Mouse (Mus musculus): Measurements from ENCODE around the gene Mtx3. TPM values are rescaled to one million over a fixed set of nuclear protein-coding genes. Genes with fewer than 3 reads are reported as not detected.
A peak's percentile ranks its signal among the peaks of the same experiment; 100 is the strongest.
"Not testable (repeated sequence)": the region's sequence is repeated elsewhere in the genome, so short reads cannot be mapped to it uniquely, and the experiment has no call there.

Gene Mtx3
- 12.4 TPM for polyA plus RNA-seq (2021)

DNA sequence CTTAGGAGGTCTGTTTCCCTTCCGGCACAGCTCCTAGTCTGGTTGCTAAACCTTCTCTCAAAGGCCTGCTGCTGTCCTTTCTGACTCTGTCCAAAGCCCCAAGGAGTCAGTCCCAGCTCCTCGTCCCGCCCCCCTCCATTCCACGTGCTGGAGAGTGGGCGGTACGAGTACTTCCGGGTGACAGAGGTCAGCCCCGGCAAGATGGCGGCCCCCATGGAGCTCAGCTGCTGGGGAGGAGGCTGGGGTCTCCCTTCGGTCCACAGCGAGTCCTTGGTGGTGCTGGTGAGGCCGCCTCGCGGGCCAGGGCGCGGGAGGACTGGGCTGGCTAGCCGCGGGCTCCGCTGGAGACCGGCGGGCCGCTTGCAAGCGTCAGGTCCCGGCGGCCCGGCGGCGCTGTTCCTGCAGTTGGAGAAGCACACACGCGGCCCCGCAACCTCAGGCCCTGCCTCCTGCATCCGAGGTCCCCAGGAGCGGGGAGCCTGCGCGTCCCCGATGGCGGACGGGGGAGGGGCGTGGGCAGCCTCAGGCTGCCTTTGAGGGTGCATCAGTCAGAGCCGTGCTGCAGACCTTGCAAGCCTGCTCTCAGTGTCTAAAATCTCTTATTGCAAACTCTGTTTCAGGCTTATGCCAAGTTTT lies at the start of gene Mtx3:
Gene Mtx3 (plus strand): TSS at position 175 of the 636 bp plus-strand sequence.
- no peak for TF ChIP-seq CTCF (IDR thresholded peaks at IDR 0.05)
- peak; percentile 97 for ATAC-seq
- peaks cover 9% of the 10 kb centered on the region for H3K27me3 ChIP-seq
- POLR2A ChIA-PET = no interaction called here
- DNase-seq (ENCODE audit: low read depth, low spot score) = peak; percentile 35
- in situ Hi-C loops (cut with MboI; ENCODE audit: low pct_unique_long_range_greater_than_20kb) = no loop called here
- CTCF ChIA-PET = interaction anchor here (2.0 kb wide), 1 partner anchor 20 kb away, joined by 5 read pairs; no protein-coding TSS in a partner anchor

DNA sequence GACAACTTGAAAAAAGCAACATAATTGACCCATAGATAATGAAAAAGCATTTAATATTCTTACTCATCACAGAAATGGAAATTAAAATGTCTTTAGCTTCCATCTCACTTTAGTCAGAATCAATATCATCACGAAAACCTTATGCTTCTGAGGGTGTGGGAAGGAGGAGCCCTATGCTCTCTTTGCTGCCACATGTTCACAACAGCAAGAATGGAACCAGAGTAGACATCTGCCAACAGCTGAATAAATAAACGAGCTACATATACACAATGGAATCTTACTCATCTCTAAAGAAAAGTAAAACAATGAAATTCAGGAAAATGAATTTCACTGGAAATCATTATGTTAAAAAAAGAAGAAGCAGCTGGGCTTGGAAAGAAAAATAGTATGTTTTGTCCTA lies 45.7 kb upstream of the Mtx3 start:
- DNase-seq (ENCODE audit: low read depth, low spot score) (no peak), ATAC-seq (no peak)
- TF ChIP-seq CTCF (IDR thresholded peaks at IDR 0.05) = no peak
- in situ Hi-C loops (cut with MboI; ENCODE audit: low pct_unique_long_range_greater_than_20kb) = no loop called here
- H3K27me3 ChIP-seq = peaks cover 37% of the 10 kb centered on the region
- ChIA-PET POLR2A (no interaction called here), CTCF (interaction anchor here (0.6 to 1.7 kb wide), 2 partner anchors 12 to 44 kb away, joined by 3 read pairs; no protein-coding TSS in a partner anchor)

DNA sequence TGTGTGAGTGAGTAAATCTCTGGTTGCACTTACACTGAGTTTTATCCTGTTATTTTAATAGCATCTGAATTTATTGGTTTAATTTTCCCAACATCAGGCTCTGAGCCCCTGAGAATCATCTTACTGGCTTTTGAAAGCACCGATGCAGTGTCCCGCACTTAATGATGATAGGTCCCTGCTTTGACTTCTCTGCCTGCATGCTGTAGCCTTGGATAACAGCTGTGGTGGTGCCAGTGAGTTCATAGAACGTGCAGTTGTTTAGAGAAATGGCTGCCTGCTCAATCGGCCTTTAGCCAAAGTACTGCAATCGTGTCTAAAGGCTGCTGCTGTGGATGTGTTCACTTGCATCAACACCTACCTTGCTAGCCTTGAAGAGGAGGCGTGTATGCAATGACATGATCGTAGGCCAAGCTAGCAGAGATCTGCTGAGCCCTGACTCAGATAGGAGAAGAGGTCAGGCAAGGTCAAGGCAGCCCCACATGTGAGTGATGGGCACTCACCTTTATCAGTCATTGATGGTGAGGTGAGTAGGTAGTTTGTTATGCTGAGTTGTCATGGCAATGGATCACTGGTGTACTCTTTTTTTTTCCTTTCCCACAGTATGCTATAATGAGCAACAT lies 45.1 kb upstream of the Mtx3 start:
- H3K27me3 ChIP-seq = peaks cover 34% of the 10 kb centered on the region
- CTCF ChIA-PET = interaction anchor here (0.6 to 1.7 kb wide), 2 partner anchors 12 to 44 kb away, joined by 3 read pairs; no protein-coding TSS in a partner anchor
- POLR2A ChIA-PET = no interaction called here
- no peak for TF ChIP-seq CTCF (IDR thresholded peaks at IDR 0.05)
- in situ Hi-C loops (cut with MboI; ENCODE audit: low pct_unique_long_range_greater_than_20kb) = no loop called here
- no peak for DNase-seq (ENCODE audit: low read depth, low spot score)
- no peak for ATAC-seq

DNA sequence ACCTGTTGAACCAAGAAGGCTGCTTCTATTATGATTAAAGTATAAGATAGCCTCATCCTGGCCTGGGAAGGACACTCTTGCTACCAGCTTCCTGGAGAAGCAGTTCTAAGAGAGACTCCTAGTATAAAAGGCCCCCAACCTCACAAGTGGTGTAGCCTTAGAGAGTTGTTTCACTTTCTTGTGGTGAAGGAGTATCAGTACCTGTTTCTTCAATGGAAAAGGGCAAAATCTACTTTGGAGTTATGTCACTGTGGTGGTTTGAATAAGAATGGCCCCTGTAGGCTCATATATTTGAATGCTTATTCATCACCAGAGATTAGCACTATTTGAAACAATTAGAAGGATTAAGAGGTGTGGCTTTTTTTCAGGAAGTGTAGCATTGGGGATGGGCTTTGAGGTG lies 37.8 kb upstream of the Mtx3 start:
- DNase-seq (ENCODE audit: low read depth, low spot score) (no peak), ATAC-seq (no peak)
- no peak for TF ChIP-seq CTCF (IDR thresholded peaks at IDR 0.05)
- ChIA-PET POLR2A (no interaction called here), CTCF (no interaction called here)
- in situ Hi-C loops (cut with MboI; ENCODE audit: low pct_unique_long_range_greater_than_20kb) = no loop called here
- H3K27me3 ChIP-seq = peaks cover 19% of the 10 kb centered on the region

DNA sequence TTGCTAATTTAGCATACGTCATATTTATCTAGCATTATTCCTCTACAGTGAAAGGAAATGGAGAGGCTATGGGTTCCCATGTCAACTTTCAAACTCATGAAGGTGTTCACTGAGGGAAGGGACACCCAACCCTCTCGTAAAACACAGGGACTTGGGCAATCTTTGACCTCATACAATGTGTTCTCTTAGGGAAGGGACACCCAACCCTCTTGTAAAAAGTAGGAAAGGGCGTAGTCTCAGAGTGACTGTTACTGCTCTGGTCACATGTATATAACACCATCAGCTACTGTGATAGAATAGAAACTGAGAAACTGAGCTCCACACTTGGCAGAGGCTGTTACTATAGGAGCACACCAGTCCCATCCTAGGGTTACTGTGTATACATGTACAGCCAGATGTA lies 36.7 kb upstream of the Mtx3 start:
- TF ChIP-seq CTCF (IDR thresholded peaks at IDR 0.05) = no peak
- ATAC-seq (no peak), DNase-seq (ENCODE audit: low read depth, low spot score) (no peak)
- H3K27me3 ChIP-seq = peaks cover 19% of the 10 kb centered on the region
- POLR2A ChIA-PET = no interaction called here
- in situ Hi-C loops (cut with MboI; ENCODE audit: low pct_unique_long_range_greater_than_20kb) = no loop called here
- CTCF ChIA-PET = no interaction called here

DNA sequence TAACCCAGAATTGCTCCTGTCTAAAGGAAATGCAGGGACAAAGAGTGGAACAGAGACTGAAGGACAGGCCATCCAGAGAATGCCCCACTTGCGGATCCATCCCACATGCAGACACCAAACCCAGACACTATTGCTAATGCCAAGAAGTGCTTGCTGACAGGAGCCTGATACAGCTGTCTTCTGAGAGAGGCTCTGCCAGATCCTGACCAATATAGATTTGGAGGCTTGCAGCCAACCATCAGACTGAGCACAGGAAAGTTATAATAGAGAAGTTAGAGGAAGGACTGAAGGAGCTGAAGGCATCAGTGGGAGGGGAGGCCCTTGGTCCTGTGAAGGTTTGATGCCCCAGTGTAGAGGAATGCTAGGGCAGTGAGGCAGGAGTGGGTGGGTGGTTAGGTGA lies 34.0 kb upstream of the Mtx3 start:
- POLR2A ChIA-PET; ATAC-seq; DNase-seq (ENCODE audit: low read depth, low spot score); in situ Hi-C loops (cut with MboI; ENCODE audit: low pct_unique_long_range_greater_than_20kb): not testable (repeated sequence)
- CTCF ChIA-PET = interaction anchor here (1.1 kb wide), 1 partner anchor 10 kb away, joined by 3 read pairs; no protein-coding TSS in a partner anchor
- H3K27me3 ChIP-seq = peaks cover 31% of the 10 kb centered on the region

DNA sequence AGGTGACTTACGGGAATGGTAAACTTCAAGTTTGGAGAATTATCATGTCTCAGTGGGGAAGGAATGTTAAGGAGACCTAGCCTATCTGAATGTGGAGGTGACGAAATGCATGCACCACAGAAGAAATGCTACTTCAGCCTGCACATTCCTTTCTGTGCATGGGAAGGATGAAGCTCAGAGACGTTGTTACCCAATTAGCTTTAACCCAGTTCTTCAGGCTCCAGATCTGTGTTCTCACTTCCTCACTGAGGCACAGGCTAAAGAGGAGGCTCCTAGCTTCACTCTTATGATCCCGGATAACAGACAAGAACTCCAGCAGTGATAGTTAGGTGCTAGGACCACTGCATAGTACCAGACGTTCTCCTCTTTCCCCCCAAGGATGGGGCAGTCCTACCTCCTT lies 28.2 kb upstream of the Mtx3 start:
- DNase-seq (ENCODE audit: low read depth, low spot score) (no peak), ATAC-seq (no peak)
- no peak for TF ChIP-seq CTCF (IDR thresholded peaks at IDR 0.05)
- CTCF ChIA-PET = no interaction called here
- peaks cover 39% of the 10 kb centered on the region for H3K27me3 ChIP-seq
- in situ Hi-C loops (cut with MboI; ENCODE audit: low pct_unique_long_range_greater_than_20kb) = no loop called here
- POLR2A ChIA-PET = interaction anchor here (0.7 kb wide), 1 partner anchor 376 kb away, joined by 3 read pairs; no protein-coding TSS in a partner anchor

DNA sequence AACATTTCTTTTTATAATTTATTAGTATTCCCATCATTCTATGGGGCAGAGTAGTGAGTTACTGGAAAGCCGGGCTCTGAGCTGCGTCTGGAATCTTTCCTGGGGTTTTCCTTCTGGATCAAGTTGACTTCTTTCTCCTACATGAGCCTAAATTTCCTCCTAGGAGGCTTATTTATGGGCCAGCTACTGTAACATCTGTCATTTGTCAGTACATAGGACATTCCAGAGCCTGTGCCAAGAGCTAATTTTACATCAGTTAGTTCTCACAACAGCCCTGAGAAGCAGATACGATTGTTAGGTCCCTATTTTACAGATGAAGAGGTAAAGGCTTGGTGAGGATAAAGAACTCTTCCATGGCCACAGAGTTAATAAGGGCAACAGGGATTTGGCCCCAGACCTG lies 27.2 kb upstream of the Mtx3 start:
- H3K27me3 ChIP-seq = peaks cover 41% of the 10 kb centered on the region
- in situ Hi-C loops (cut with MboI; ENCODE audit: low pct_unique_long_range_greater_than_20kb) = no loop called here
- POLR2A ChIA-PET = no interaction called here
- no peak for TF ChIP-seq CTCF (IDR thresholded peaks at IDR 0.05)
- ATAC-seq = no peak
- DNase-seq (ENCODE audit: low read depth, low spot score) = no peak
- CTCF ChIA-PET = interaction anchor here (2.0 kb wide), 1 partner anchor 11 kb away, joined by 9 read pairs; no protein-coding TSS in a partner anchor

DNA sequence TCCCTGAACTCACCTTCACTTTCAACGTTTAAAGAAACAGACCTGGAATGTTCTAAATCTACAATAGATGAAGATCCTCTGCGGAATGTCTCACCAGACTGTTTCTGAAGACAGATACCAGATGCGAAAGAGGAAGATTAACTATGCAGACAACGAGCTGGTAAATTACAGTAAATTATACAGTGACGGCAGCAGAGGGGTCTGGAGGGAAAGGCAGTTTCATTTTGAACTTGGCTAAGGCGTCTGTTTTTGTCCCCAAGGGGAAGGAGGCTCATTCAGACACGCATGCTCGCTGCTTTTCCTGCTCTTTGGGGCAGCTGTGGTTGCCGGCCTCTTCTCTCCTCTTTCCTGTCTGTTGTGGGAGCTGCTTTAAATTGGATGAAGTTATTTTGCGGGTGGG lies 15.7 kb upstream of the Mtx3 start:
- no peak for ATAC-seq
- H3K27me3 ChIP-seq = peaks cover 26% of the 10 kb centered on the region
- in situ Hi-C loops (cut with MboI; ENCODE audit: low pct_unique_long_range_greater_than_20kb) = no loop called here
- DNase-seq (ENCODE audit: low read depth, low spot score) = no peak
- ChIA-PET POLR2A (no interaction called here), CTCF (interaction anchor here (2.4 kb wide), 1 partner anchor 11 kb away, joined by 9 read pairs; no protein-coding TSS in a partner anchor)
- no peak for TF ChIP-seq CTCF (IDR thresholded peaks at IDR 0.05)

DNA sequence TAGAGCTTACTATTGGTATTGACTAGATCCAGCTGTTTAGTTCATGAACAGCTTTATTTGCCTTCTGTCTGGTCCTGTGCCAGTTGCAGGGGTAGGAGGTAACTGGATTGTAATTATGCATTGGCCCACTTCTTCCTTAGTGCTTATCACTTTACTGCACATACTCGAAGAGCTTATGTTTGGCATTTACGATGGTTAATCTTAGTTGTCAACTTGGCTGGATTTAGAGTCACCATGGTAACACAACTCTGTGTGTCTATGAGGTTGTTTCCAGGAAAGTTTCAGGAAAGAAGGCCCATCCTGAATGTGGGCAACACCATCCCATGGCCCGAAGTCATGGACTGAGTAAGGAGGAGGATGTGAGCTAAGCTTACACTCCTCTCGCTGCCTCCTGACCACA lies 11.4 kb upstream of the Mtx3 start:
- ChIA-PET POLR2A (no interaction called here), CTCF (interaction anchor here (0.8 kb wide), 1 partner anchor 13 kb away, joined by 3 read pairs; no protein-coding TSS in a partner anchor)
- ATAC-seq (no peak), DNase-seq (ENCODE audit: low read depth, low spot score) (no peak)
- H3K27me3 ChIP-seq = peaks cover 8% of the 10 kb centered on the region
- in situ Hi-C loops (cut with MboI; ENCODE audit: low pct_unique_long_range_greater_than_20kb) = no loop called here
- no peak for TF ChIP-seq CTCF (IDR thresholded peaks at IDR 0.05)

DNA sequence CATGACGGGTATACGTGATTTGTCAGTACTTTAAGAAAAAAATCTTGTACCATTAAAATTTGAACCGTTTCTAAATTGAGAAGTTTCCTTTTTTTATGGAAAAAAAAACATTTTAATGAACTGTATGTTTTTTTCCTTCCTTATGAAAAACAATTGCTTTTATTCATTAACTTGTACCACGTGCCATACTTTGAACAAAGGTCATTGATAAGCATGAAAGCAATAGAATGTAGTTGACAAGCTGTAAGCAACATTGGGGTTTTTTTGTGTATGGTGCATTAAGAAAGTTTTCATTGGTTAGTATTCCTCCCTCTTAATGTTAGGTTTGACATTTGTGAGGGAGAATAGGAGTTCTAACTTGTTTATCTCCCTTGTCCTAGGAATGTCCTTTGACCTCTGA lies 1.9 kb downstream of the Mtx3 start:
- ATAC-seq (no peak), DNase-seq (ENCODE audit: low read depth, low spot score) (no peak)
- TF ChIP-seq CTCF (IDR thresholded peaks at IDR 0.05) = no peak
- ChIA-PET CTCF (no interaction called here), POLR2A (no interaction called here)
- peaks cover 7% of the 10 kb centered on the region for H3K27me3 ChIP-seq
- in situ Hi-C loops (cut with MboI; ENCODE audit: low pct_unique_long_range_greater_than_20kb) = no loop called here
